Mouse (Mus musculus) heart, adult 2 months (tissue): Measurements from ENCODE around the gene Tldc2.

Source experiments
- CTCF ChIP-seq: fragments of 200-600 bp; IDR thresholded peaks from 2 replicates; pipeline ENCODE4 v1.8.1; 2022; ENCODE audit warnings: antibody characterized with exemption, mild to moderate bottlenecking, moderate library complexity
- EP300 ChIP-seq: fragments of 200-500 bp; IDR thresholded peaks from 2 replicates; pipeline ENCODE4 v1.6.1; 2011; ENCODE audit warnings: low read depth, low read length, control low read depth; ENCODE audit not compliant: insufficient read depth
- POLR2A ChIP-seq: fragments of 200-500 bp; IDR thresholded peaks from 2 replicates; pipeline ENCODE4 v1.6.1; 2011; ENCODE audit warnings: mild to moderate bottlenecking, low read depth, low read length, control low read depth; ENCODE audit not compliant: insufficient read depth

DNA sequence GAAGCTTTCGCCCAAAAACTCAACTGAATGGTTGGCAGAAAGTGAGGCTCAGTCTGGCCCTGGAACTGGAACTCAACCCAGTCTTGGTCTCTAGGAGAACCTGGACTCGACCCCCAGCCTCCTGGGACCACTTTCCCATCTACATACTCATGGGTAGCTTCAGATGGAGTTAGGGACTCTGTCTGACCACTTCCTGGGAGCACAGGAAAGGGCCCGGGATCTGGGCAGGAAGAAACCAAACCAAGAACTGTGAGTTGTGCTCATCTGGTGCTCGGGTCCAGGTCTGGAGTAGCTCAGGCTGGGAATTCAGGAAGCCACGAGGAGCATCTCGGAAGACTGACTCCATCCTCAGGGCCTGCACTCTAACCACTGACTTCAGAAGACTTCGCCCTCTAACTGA, 10.3 kb upstream of the Tldc2 start:
- TF ChIP-seq CTCF (no peak), POLR2A (no peak), EP300 (no peak)
